In the genomic region with DNA sequence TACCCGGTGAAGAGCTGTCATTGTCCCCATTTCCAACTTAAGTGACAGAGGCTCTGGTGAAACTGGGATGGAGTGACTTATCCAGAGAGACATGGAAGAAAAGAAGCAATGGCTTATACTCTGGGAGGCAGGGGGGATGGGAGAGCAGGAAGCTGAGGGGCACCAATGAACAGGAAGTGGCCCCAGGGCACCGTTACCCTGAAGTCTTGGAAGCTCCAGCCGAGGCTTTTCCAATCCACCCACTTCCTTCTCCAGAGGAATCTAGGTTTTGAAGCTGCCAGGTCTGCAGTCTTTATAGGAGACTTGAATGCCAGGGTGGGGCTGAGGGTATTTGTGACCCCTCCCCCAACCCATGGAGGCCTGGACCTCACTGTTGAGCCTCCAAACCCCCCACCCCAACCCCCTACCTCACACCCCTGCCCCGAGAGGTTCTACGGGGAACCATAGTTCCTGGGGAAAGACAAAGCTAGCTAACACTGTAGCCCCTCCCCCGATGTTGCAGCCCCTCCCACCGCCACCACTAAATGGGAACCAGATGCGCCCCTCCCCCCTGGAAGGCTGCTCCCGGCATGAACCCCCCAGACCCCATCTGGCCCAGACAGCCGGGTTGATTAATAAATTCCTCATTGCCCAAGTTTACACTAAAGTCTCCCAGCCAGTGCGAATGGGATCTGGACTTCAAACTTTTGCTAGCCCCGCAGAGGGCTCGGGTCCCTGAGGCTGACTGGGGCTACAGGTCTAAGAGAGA, we compare ENCODE assay signal across 9 mouse cellular contexts. TPM values are rescaled to one million over a fixed set of nuclear protein-coding genes. Genes with fewer than 3 reads are reported as not detected.
A peak's percentile ranks its signal among the peaks of the same experiment; 100 is the strongest.
DNase-seq lines count a peak whose midpoint lies in the region; ATAC-seq and TF ChIP-seq lines count a peak whose summit lies in the region.
"Had no signal": no experiment of that assay in that cellular context is flagged by ENCODE, and none has a peak within 500 bp of the region (broad histone marks: within the 10 kb centered on the region; RNA-seq: fewer than 3 reads in every experiment).

No protein-coding gene starts in this region.

- DNase-seq in forebrain, embryonic 10.5 days (ENCODE audit: extremely low spot score, low spot score) = peak; percentile 70
- no peak for DNase-seq in forebrain, embryonic 14.5 days (ENCODE audit: low spot score)
- peak; percentile 86 for DNase-seq in lung, embryonic 14.5 days
- no peak for DNase-seq in lung, postnatal 25 days (ENCODE audit: low spot score)
- DNase-seq in mesoderm, embryonic 11.5 days (ENCODE audit: low read depth, low spot score) = peak; percentile 89
- DNase-seq in urinary bladder, postnatal 25 days (ENCODE audit: low spot score) = no peak
- no peak for DNase-seq in left cerebral cortex, adult 9 months (ENCODE audit: low spot score in 2 of 2)
- DNase-seq: right cerebral cortex, postnatal 25 days had no signal

- peak overlapping the region; percentile 36 for H3K4me3 ChIP-seq in forebrain, embryonic 10.5 days
- H3K4me3 ChIP-seq in forebrain, embryonic 14.5 days (ENCODE audit: low read depth, low read length) = no peak overlapping the region
- peak overlapping the region; percentile 23; the same call in 1 of the 2 replicates for H3K4me3 ChIP-seq in lung, embryonic 14.5 days (ENCODE audit: low read depth, low read length)

- peak overlapping the region; percentile 78 for H3K27ac ChIP-seq in forebrain, embryonic 10.5 days
- H3K27ac ChIP-seq in forebrain, embryonic 14.5 days (ENCODE audit: low read depth, low read length) = no peak overlapping the region
- peak overlapping the region; percentile 86 for H3K27ac ChIP-seq in lung, embryonic 14.5 days (ENCODE audit: low read depth)

- no peak overlapping the region for H3K4me2 ChIP-seq in forebrain, embryonic 14.5 days (ENCODE audit: low read length)
- H3K4me2 ChIP-seq in lung, embryonic 14.5 days = peak overlapping the region; percentile 58

- H3K4me1 ChIP-seq in forebrain, embryonic 10.5 days = peaks cover 70% of the 10 kb centered on the region
- H3K4me1 ChIP-seq in forebrain, embryonic 14.5 days (ENCODE audit: control insufficient read depth, insufficient read depth, low read length) = no peaks in the 10 kb centered on the region; the same call in 1 of the 2 replicates
- peaks cover 18% of the 10 kb centered on the region for H3K4me1 ChIP-seq in lung, embryonic 14.5 days (ENCODE audit: insufficient read depth)

- TF ChIP-seq CTCF in lung, embryonic 14.5 days (IDR thresholded peaks at IDR 0.05; ENCODE audit: low read depth) = no peak

- H3K9me3 ChIP-seq in forebrain, embryonic 10.5 days = no peaks in the 10 kb centered on the region
- no peaks in the 10 kb centered on the region for H3K9me3 ChIP-seq in forebrain, embryonic 14.5 days (replicated peaks; ENCODE audit: control insufficient read depth, low read length)
- no peaks in the 10 kb centered on the region for H3K9me3 ChIP-seq in lung, embryonic 14.5 days (ENCODE audit: low read depth, low read length)

- WGBS in forebrain, embryonic 10.5 days = 6% methylated on average over 13 of the region's 13 CpGs
- 9% methylated on average over 13 of the region's 13 CpGs for WGBS in forebrain, embryonic 14.5 days
- 7% methylated on average over 13 of the region's 13 CpGs for WGBS in lung, embryonic 14.5 days

- H3K9ac ChIP-seq in forebrain, embryonic 14.5 days (ENCODE audit: low read length) = no peak overlapping the region
- H3K9ac ChIP-seq in lung, embryonic 14.5 days = 0 out of 2 replicates have a peak overlapping the region, but pooled peaks have one; percentile 14

- H3K36me3 ChIP-seq in forebrain, embryonic 10.5 days (replicated peaks) = peaks cover 2% of the 10 kb centered on the region; the same call in 1 of the 2 replicates
- H3K36me3 ChIP-seq in forebrain, embryonic 14.5 days (ENCODE audit: control insufficient read depth, insufficient read depth, low read length) = no peaks in the 10 kb centered on the region
- H3K36me3 ChIP-seq in lung, embryonic 14.5 days (ENCODE audit: insufficient read depth) = peaks cover 23% of the 10 kb centered on the region; the same call in 1 of the 2 replicates

- no peak for ATAC-seq in forebrain, embryonic 14.5 days
- peak; percentile 21 for ATAC-seq in lung, embryonic 14.5 days (ENCODE audit: insufficient read depth)
- 0 out of 2 replicates have a peak, but pooled peaks have one; percentile 15 for ATAC-seq in granulocyte monocyte progenitor cell, adult 5-6 weeks (replicated peaks; ENCODE audit: poor library complexity, severe bottlenecking)

- H3K27me3 ChIP-seq in forebrain, embryonic 10.5 days (ENCODE audit: poor library complexity, severe bottlenecking) = peaks cover 60% of the 10 kb centered on the region
- H3K27me3 ChIP-seq in forebrain, embryonic 14.5 days (replicated peaks; ENCODE audit: control insufficient read depth, insufficient read depth, low read length) = no peaks in the 10 kb centered on the region; the same call in 1 of the 2 replicates
- H3K27me3 ChIP-seq in lung, embryonic 14.5 days (ENCODE audit: insufficient read depth, low read length) = no peaks in the 10 kb centered on the region

RNA-seq across cellular contexts. Expression of a gene that starts 3.7 kb away (rescaled TPM):
- 28.8 and 36.2 TPM in 2 replicates for polyA plus RNA-seq in forebrain, embryonic 10.5 days (2016; fragmentation: Nextera tagmentation; extraction: Ambion mirVana)
- polyA plus RNA-seq in forebrain, embryonic 14.5 days (2014; fragmentation: Nextera tagmentation; extraction: Ambion mirVana) = 3.3 and 4.0 TPM in 2 replicates
- 23.0 and 23.6 TPM in 2 replicates for polyA plus RNA-seq in lung, embryonic 14.5 days (2014; fragmentation: Nextera tagmentation; extraction: Ambion mirVana)
- total RNA-seq in granulocyte monocyte progenitor cell, adult 5-6 weeks (2014; fragmentation: Nextera tagmentation) = 11.1 and 13.4 TPM in 2 replicates
- total RNA-seq in granulocyte monocyte progenitor cell, adult 5-6 weeks (2017) = 4.2 and 7.8 TPM in 2 replicates

RNA-seq across cellular contexts. Expression of a gene that starts 24.0 kb away (rescaled TPM):
- polyA plus RNA-seq in forebrain, embryonic 10.5 days (2016; fragmentation: Nextera tagmentation; extraction: Ambion mirVana) = 102 and 106 TPM in 2 replicates
- 101 TPM in 2 replicates for polyA plus RNA-seq in forebrain, embryonic 14.5 days (2014; fragmentation: Nextera tagmentation; extraction: Ambion mirVana)
- 112 and 116 TPM in 2 replicates for polyA plus RNA-seq in lung, embryonic 14.5 days (2014; fragmentation: Nextera tagmentation; extraction: Ambion mirVana)
- total RNA-seq in granulocyte monocyte progenitor cell, adult 5-6 weeks (2014; fragmentation: Nextera tagmentation) = 81.9 and 100 TPM in 2 replicates
- 101 and 111 TPM in 2 replicates for total RNA-seq in granulocyte monocyte progenitor cell, adult 5-6 weeks (2017)

RNA-seq across cellular contexts. Expression of a gene that starts 24.3 kb away (rescaled TPM):
- 74.6 and 78.3 TPM in 2 replicates for polyA plus RNA-seq in forebrain, embryonic 10.5 days (2016; fragmentation: Nextera tagmentation; extraction: Ambion mirVana)
- polyA plus RNA-seq in forebrain, embryonic 14.5 days (2014; fragmentation: Nextera tagmentation; extraction: Ambion mirVana) = 27.3 and 38.8 TPM in 2 replicates
- 53.8 and 63.1 TPM in 2 replicates for polyA plus RNA-seq in lung, embryonic 14.5 days (2014; fragmentation: Nextera tagmentation; extraction: Ambion mirVana)
- total RNA-seq in granulocyte monocyte progenitor cell, adult 5-6 weeks (2014; fragmentation: Nextera tagmentation) = 29.2 and 29.7 TPM in 2 replicates
- 31.1 and 38.5 TPM in 2 replicates for total RNA-seq in granulocyte monocyte progenitor cell, adult 5-6 weeks (2017)

RNA-seq across cellular contexts. Expression of a gene that starts 35.9 kb away (rescaled TPM):
- polyA plus RNA-seq in forebrain, embryonic 10.5 days (2016; fragmentation: Nextera tagmentation; extraction: Ambion mirVana) = 0.74 and 0.82 TPM in 2 replicates
- 1.8 and 1.9 TPM in 2 replicates for polyA plus RNA-seq in forebrain, embryonic 14.5 days (2014; fragmentation: Nextera tagmentation; extraction: Ambion mirVana)
- polyA plus RNA-seq in lung, embryonic 14.5 days (2014; fragmentation: Nextera tagmentation; extraction: Ambion mirVana) = 2.9 and 3.4 TPM in 2 replicates
- 288 and 331 TPM in 2 replicates for total RNA-seq in granulocyte monocyte progenitor cell, adult 5-6 weeks (2014; fragmentation: Nextera tagmentation)
- total RNA-seq in granulocyte monocyte progenitor cell, adult 5-6 weeks (2017) = 99.4 and 109 TPM in 2 replicates

Comparison
In these comparisons a context has a peak if more than half of its experiments do, and no peak if none do; other contexts are left out.
1. DNase-seq: peak in forebrain, embryonic 10.5 days (single experiment), lung, embryonic 14.5 days (single experiment) and mesoderm, embryonic 11.5 days (single experiment); none in forebrain, embryonic 14.5 days (single experiment), lung, postnatal 25 days (single experiment), urinary bladder, postnatal 25 days (single experiment) and left cerebral cortex, adult 9 months (0 of 2).